Mouse (Mus musculus) left cerebral cortex, postnatal 4 days (tissue): Measurements from ENCODE around the gene Nr2e3. TPM values are rescaled to one million over a fixed set of nuclear protein-coding genes. Genes with fewer than 3 reads are reported as not detected.
"Not testable (repeated sequence)": the region's sequence is repeated elsewhere in the genome, so short reads cannot be mapped to it uniquely, and the experiment has no call there.

Experiments
- DNase-seq: peaks from one replicate; pipeline ENCODE4 v3.0.0-alpha.2; 2022
- intact Hi-C: fragments of 180-260 bp; cut with DNase I; formaldehyde crosslinking; loops from one replicate; pipeline ENCODE4 v1.15.1; 2025
- total RNA-seq, 2 experiments: library from RNA; stranded (reverse); gene quantifications; 2 replicates each; pipeline ENCODE4 v1.2.3; 2021

Gene Nr2e3
- total RNA-seq, 2 experiments from 2014 or later = not detected

DNA sequence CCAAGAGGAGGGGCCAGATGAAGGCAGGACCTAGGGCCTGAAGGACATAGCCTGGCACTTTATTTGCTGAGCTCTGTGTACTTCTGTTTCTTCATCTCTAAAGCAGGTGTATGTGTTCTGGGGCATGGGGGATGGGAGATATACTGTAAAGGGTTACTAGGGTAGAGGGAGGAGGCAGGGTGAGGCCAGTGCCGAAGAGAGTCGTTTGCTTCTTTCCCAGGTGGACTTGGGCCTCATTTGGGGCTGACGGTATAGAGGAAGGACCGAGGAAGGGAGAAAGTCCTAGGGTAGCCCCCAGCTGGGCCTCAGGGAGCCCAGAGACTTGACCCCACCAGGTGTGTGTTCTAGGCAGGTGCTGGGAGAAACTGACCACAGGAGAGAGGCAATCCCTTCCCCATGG lies 8.5 kb downstream of the Nr2e3 start:
- intact Hi-C loops = no loop called here
- DNase-seq = no peak

DNA sequence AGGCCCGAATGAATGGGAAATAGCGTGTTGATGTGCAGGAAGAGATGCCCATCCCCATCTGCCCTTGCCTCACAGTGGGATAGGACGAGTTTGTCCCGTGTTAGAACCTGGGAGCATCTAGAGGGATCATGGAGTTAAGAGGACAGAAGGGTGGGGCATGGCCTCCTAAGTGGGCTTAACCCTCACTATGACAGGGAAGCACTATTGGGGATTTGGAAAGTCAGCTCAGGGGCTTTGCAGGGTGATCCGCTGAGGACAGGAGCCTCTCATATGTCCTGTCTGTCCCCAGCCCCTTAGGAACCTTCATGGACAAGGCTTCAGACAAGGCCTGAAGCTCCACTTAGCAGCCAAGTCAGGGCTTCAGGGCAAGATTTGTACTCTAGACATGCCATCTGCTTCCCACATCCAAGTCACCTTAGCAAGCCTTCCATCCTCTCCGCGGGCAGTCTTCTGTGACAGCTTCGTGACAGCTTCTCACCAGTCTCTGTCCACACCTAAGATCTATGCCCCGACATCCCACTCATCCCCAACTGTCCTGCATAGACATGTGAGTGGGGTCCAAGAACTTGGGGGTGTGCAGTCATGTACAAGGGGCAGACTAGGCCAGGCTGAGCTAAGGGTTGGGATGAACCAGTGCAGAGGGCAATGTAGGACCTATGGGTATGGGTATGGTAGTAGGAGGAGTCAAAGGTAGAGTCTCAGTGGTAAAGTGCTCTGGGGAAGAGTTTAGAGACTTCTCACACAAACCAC lies 9.3 kb downstream of the Nr2e3 start:
- intact Hi-C loops = no loop called here
- no peak for DNase-seq

DNA sequence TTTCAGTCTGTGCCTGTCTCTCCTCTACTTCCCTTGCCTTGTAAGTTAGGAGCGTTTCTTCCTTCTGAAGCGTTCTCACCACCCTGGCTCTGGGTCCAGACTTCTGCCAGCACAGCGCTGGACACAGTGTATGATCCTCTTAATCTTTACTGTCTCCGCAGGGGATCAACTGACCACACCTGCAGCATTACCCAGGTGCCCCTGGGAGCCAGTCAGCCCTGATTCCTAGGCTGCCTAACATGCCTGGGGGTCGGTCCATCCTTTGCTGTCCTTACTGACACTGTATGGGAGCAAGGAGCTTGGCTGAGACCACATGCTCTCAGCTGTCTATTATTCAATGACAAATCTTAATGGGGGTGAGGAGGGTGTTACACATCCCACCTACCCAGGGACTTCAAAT lies 10.5 kb downstream of the Nr2e3 start:
- intact Hi-C loops = no loop called here
- no peak for DNase-seq

DNA sequence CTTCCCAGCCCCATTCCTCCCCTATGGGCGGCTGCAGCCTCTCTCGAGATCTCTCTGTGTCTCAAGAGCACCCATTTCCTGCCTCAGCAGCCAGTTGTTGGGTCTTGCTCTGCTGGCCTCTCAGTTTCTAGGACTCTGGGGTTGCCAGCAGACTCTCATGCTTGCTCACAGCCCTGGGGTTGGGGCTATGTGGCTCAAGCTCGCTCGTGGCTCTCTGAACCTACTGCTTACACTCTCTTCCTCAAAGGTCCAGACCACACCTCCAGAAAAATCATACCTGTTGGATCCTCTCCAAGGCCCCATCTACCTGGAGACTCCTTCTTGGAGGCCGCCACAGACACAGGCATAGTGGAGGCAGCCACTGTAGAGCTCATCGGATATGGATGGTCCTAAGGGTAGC lies 10.9 kb downstream of the Nr2e3 start:
- intact Hi-C loops = no loop called here
- no peak for DNase-seq

DNA sequence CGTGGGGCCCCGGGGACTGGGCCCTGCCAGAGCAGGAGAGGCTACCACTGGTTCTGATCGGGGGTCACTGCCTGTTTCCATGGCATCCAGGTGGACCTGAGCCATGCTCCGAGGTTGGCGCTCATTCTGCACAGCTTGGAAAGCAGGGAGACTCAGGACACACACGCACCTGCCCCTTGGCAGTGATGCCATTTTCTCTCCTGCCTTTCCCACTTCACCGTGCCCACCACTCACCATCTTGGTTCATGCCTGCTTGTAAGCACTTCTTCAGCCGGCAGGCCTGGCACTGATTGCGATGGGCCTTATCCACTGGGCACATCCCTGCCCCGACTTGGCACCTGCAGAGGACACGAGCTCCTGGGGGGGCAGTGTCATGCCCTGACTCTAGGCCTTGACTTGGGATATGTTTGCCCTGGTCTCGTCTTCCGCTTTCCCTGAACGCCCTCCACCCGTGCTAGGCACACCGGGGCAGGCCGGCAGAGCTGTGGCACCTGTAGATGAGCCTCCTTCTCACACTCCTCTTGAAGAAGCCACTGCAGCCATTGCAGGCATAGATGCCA lies 11.7 kb downstream of the Nr2e3 start:
- peak; percentile 26 for DNase-seq
- intact Hi-C loops = no loop called here

DNA sequence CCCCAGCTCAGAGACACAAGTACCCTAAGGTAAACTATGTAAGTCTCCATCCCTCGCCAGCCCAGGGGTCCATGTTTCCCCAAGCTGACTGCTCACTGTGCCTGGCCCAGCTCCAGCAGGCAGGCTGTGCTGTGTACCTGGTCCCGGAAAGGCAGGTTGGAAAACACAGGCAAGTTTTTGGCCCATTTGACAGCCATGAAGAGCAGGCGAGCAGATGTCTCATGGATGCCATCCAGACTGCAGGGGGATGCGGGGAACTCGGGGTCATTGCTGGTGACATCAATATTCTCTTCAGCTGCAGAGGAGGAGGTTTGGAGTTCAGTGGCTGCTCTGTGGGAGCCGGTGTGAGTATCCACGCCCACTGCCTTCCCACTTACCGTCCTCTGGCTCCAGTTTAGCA lies 12.2 kb downstream of the Nr2e3 start:
- peak; percentile 22 for DNase-seq
- intact Hi-C loops = no loop called here

DNA sequence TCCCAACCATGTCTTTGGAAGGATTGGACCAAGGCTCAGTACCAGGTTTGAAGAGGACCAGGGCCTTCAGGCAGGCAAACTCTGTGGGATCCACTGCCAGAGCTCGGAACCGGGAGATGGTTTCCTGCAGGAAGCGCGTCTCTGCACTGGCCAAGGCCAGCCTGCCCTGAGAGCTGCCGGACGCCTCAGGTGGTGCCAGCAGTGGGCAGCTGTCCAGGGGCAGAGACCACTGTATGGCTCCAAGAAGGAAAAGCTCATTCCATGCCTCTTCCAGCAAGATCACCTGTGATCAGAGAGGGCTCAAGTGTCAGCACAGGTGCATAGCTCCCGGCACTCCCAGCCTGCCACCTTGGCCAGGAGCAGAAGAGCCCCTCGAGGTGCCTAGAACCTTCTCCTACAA lies 13.2 kb downstream of the Nr2e3 start:
- peak; percentile 40 for DNase-seq
- intact Hi-C loops = no loop called here

DNA sequence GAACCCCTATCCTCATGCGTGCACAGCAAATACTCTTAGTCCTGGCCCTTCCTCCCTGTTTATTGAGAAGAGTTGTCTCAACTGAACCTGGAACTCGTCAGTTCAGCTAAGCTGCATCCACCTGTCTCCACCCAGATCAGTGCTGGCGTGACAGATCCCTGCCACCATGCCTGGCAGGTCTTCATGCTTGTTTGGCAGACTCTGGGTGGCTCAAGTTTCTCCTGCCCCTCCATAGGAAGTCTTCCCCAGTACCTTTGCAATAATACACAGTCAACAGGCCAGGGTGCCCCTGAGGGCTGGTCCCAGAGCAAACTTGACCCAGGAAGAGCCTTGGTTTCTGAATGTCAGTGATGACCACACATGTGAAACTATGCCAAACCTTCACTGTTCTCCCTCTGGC lies 15.2 kb downstream of the Nr2e3 start:
- DNase-seq = no peak
- intact Hi-C loops = no loop called here

DNA sequence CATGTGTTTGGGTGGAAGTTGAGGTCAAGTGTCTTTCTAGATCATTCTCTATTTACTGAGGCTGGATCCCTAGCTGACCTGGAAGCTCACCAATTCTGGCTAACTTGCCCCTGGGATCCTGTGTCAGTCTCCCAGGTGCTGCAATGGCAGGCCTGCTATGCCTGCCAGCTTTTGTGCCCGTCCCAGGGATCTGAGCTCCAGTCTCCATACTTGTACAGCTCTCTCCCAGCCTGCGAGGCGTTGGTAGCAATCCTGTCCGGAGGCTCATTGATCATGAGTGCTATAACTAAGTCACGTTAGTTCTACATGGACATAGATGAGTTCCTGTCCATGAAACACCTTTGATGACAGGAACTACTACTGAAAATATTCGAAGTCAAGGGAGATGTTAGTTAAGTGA lies 16.6 kb downstream of the Nr2e3 start:
- intact Hi-C loops = no loop called here
- no peak for DNase-seq

DNA sequence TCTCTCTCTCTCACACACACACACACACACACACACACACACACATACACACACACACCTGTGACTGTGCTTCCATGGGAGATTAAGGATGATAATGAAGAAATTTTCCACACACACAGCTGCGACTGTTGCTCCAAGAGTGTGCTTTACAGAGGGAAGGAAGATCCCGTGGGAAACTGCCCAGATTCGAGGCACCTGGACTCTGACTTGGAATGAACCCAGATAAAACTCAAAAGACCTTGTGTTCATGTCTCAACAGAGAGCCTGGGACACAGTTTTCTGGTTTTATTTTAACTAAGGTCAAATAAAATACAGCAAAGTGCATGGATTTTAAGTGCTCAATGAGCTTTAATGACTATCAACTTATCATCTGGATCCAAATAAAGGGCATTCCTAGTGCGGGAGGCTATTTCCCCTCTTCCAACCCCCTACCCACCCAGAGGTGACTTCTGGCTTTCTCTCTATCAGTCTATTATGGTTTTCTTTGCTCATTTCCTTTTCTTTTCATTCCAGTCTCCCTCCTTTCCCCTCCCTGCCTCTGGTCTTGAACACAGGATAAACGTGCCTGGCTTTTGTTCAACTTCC lies 17.9 kb downstream of the Nr2e3 start:
- no peak for DNase-seq
- intact Hi-C loops = no loop called here

DNA sequence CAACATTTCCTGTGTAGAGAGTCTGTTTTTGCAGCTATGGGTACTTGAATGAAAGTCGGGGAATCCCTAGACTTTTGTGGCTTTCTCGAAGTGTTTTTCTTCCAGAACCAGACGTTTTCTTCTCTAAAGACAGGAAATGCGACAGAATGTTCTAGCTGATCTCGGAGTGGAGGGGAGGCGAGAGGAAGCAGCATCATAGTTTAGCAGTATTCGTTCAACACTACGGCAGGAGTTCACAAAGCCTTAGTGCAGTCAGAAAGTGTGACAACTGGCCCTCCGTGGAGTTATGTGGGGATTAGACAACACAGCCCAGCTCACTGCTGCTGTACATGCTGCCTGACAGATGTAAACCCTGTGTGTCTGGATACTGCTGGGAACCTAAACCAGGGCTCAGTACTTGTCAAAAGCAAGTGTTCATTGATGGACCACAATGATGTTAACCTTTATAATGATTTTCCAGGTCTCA lies 18.5 kb downstream of the Nr2e3 start:
- no peak for DNase-seq
- intact Hi-C loops = no loop called here

DNA sequence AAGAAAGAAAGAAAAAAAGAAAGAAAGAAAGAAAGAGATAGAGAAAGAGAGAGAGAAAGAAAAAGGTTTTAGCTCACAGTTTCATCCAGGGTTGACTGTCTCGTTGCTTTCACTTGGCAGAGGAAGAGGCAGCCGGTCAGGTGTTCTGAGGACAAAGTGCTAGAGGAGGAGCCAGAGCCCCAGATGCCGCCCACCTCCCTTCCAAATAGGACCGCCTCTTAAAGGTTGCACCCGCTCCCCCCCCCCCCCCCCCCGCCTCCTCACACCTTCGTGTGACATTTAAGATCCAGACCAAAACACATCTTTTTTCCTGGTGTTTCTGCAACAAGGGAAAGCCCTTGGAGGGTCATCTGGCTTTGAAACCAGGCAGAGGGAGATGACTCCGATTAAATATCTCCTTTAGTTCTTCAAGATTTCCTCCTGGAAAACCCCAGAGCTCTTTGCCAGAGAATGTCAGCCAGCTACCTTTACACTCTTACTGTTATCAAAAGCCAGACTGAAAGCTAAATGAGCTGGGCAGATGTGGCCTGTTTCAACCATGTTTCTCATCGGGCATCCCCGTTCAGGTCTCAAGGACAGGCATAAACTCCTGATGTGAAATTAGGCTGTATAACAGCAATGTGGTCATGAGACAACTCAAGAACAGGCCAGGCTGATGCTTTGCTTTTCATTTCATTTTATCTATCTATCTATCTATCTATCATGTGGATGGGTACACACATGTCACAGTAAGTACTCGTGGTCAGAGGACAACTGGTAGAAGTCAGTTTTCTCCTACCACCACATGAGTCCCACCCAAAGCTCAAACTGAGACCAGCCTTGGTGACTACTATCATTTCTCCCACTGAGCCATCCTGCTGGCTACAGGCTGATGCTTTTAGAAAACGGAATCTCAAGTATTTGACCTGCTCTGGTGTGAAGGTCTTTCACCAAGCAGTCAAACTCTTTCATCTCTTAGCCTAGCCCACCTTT lies 19.3 kb downstream of the Nr2e3 start:
- DNase-seq = no peak
- intact Hi-C loops = no loop called here

DNA sequence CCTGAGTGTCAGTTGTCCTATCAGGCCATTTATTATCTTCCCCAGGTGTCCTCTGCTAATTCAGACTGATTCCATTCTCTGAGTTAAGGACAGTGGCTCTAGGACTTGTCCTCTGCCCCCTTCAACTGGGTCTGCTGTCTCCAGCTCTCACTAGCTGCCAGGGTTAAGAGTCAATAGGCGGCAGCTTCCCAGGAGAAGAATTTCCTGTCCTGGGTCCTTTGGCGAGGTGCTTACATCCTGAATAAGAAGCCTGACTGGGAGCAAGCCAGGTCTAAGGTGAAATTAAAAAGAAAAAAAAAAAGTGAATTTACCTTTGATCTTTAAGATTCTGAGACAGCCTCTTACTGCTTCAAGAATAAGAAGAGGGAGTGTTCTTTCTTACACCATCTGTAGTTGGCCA lies 20.8 kb downstream of the Nr2e3 start:
- intact Hi-C loops = no loop called here
- DNase-seq = no peak

DNA sequence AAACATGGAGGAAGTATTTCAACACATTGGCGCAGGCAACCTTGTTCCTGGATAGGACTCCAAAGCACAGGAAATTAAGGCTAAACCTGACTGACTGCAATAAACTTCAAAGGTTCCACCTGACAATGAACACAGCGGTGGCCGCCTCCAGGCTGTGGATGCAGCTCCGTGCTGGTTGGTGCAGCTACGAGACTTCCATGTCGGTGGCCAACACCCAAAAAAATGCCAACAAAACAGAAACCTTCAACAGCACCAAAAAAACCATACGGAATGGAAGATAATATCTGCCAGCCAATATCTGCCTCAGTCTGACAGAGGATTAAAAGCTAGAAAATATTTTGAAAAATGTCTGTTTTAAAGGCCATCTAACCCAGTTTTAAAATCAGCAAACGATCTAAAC lies 21.9 kb downstream of the Nr2e3 start:
- intact Hi-C loops = no loop called here
- no peak for DNase-seq

DNA sequence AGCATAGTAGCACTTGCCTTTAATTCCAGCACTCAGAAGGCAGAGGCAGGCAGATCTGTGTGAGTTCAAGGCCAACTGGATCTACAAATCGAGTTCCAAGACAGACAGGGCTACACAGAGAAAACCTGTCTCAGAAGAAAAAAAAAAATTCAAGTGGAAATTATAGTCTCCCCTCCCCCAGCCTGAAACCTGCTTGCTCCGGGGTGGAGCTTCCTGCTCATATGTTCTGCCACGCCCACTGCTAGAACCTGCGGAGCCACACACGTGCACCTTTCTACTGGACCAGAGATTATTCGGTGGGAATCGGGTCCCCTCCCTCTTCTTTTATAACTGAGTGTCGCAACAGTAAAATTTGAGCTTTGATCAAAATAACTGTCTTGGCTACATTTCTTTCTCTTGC lies 24.6 kb downstream of the Nr2e3 start:
- intact Hi-C loops, DNase-seq: not testable (repeated sequence)

DNA sequence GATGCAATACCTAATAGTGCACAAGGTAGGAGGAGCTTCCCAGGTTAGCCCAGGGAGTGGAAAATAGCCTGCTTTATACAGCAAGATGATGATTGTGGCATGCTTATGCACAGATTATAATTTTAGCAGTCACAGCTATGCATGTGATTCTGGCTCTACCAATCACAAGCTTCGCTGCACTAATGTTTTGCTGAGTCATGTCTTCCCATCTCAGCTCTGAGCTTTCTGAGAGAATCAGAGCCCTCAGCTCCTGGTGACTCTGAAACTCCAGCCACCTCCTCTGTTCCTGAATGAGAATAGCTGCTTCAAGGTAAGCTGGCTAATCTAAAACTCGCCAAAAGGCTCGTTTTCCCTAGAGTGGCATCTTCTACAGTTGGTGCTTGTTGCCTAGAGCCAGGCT lies 30.2 kb downstream of the Nr2e3 start:
- intact Hi-C loops = no loop called here
- DNase-seq = no peak

DNA sequence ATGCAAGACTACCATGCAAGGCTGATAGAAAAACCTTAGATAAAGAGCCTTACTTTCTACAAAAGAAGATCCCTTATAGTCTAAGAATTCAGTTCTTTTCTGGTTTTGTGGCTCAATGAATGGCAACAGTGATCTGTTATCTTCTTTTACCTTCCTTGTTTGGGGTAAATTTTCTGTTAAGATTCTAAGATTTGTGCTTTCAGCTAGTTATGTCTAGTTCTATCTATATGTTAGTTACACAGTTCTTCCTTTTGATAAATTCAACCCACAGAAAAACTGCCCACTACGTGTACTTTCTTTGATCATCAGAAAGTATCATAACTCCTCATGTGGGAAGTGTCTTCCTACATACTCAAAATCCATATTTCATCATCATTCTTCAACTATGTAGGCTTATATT lies 45.7 kb downstream of the Nr2e3 start:
- intact Hi-C loops = no loop called here
- DNase-seq = no peak

DNA sequence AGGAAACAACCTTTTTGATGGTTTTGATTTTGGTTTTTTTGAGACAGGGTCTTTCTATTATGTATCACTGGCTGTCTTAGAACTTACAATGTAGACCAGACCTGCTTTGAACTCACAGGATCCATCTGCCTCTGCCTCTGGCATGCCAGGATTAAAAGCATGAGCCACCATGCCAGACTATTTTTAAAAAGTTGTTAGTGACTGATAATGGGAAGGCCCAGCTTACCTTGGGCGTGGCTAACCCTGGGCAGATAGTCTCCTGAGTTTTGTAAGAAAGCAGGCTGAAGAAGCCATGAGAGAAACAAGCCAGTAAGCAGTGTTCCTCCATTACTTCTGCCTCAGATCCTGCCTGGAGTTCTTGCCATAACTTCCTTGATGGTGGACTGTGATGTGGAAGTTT lies 57.1 kb downstream of the Nr2e3 start:
- no peak for DNase-seq
- intact Hi-C loops = loop anchor here (10.0 kb wide), 1 partner anchor 49 kb away; no protein-coding TSS in a partner anchor
